Mouse (Mus musculus) yolk sac, embryonic 10.5 days (tissue): ENCODE results near the gene Tiam1.

Experiments used
- DNase-seq: peaks from one replicate; pipeline ENCODE4 v3.0.0-alpha.2; 2017; ENCODE audit warnings: low spot score

The Tiam1 gene

DNA sequence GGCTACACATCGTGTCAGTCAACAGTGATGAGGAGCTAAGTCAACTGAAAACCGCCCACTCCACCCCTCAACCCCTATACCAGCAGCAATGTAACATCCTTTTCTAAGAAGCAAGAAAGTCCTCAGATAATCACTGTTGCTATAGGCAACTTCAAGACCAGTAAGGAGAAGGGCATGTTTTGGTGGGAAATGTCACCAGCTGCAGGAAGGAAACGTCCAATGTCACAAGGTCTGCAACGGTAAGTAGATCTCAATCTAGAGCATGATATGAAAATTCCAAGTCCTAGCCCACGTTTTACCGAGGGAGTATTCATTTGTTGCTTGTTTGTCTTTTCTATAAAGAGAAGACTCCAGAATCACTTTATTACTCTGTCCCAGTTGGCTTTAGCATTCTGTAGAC is 95.7 kb downstream of the Tiam1 start:
- DNase-seq: no peak

DNA sequence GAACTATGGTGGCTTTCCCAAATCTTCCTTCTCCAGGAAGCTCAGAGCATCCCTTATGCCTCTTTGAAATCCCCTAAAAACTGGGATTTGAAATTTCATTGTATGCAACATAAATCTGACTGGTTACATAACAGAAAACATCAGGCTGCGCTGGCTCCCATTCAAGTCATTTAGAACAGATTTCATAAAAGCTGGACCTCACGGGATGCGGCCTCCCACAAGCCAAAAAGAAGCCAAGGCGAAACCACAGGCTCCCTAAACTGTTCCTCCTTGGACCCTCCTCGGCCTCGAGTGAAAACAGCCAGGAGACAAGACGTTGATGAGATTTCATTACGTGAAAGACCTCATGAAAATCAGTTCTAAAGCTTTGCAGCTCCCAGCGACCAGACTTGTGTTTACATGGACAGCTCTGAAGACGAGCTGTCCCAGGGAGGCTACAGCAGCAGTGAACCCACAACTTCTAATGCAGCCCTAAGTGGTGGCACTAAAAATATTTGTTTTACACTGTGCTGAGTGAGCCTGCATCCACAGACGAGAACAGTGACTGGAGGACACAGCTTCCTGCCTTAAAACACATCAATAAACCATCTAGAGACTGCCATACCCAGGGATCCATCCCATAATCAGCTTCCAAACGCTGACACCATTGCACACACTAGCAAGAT is 96.9 kb downstream of the Tiam1 start:
- DNase-seq: no peak

DNA sequence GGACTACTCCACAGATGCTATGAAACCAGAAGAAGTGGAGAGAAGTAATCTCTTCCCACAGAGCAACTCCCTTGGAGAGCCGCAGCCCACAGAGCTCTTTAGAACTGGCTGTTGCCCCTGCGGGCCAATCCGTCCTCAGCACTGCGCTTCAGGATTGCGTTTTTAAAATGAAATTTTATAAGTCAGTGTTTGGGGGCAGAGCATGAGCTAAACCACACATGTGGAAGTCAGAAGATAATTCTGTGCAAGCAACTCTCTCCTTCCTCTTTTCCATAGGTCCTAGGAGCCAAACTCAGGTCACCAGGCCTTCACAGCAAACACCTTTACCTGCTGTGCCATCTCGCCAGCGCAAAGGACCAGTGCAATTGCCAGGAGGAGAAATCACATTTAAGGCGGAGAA is 98.0 kb downstream of the Tiam1 start:
- no peak for DNase-seq

DNA sequence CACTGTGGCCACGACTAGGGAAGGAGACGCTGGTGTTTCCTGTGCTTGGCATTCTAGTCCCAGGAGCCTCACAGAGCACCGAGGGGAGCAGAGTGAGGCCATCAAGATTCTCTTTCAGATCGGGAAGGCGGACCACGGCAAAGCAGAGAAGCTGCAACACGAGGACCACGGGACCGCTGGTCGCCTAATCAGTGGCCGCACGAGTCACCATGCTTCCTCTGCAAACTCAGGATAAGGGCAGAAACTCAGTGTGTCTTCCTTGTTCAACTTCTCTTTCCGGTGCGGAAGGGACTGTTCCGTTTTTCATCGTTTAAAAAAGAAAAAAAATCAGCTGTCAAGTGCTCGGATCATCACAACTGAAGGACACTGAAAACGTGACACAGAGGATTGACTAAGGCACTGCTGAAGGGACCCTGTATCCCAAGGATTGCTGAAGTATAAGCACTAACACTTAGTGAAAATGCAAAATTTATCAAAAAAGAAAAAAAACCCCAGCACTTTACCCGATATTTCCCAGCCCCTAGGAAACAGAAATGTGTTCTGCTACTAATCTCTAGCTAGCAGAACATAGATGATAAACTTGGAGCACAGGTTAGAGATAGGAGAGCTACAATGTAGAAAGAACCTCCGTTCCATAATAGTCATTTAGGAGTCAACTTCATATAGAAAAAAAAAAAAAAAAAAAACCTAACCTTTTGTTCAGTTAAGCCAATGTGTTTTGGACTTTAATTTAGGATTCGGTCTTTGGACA is 99.4 kb downstream of the Tiam1 start:
- DNase-seq: no peak

DNA sequence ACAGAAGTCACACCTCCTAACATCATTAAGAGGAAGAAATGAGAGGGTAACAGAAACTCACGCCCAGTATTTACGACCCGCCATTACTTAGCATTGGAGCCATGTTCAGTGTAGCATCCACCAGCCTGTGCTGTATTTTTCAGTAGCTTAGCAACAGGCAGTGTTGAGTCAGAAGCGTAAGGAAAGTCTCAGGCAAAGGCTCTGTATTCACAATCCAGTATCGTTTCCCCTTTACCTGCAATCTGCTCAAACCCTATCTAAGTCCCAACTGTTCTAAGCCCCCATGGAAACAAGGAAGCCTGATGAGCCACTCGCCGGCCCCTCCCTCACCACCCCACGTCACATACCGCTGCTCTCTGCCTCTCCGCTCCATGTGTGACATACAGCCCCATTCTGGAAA is 100.7 kb downstream of the Tiam1 start:
- no peak for DNase-seq

DNA sequence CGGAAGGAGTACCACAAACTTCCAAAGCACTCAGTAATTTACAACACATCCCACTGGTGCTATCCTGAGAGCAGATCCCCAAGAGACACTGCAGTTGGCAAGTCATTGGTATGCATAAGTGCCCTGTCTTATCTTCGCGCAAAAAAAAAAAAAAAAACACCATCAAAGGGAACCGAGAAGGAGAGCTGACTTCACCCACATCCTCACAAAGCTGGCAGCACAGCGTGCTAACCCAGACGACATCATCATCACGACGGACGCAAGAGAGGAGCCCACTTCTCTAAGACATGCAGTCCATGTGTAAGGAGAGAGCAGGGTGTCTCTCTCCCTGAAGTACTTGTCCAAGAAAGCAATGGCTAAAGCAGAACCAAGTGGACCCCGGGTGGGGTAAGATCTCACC is 101.2 kb downstream of the Tiam1 start:
- DNase-seq: no peak

DNA sequence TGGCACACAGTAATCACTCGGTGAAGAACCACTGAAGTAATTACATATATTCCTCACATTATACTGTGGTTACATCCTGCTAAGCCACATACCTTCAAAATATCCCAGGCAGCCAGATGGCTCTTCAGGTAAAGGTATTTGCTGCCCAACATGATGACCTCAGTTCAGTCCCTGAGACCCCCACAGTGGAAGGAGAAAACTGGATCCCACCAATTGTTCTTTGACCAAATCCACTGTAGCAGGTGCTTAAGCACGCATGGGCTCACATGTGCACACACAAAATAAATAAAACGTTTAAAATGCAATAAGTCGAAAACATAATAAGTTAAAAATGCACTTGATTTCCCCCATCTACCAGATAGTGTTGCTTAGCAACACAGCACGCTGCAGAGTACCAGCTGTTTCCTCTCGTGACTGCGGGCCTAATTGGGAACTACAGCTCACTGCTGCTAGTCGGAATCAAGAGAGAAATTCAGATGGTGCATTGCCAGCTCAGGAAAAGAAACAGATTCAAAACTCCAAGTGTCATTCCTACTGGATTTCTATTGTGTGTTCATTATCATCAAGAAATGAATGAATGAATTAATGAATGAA is 102.7 kb downstream of the Tiam1 start:
- DNase-seq: no peak

DNA sequence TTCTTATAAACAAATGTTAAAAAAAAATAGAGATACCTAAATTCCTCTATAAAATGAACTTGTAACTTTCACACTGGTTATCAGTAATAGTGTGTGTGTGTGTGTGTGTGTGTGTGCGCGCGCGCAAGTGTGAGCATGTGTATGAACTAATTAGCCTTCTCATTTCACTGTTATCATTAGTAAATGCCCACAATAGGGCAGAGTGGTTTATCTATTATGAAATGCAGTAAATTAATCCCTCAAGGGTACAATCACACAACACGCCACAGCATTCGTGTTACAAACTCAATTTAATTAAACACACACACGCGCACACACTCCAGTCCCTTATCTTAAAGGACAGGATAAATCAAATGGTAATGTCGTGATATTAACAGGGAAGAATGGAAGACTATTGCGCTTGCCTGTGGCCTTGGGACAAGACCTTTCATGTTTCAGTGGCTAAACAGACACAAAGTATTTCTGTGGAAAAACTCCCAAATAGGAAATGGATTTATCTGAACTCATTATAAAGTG is 107.9 kb downstream of the Tiam1 start:
- DNase-seq: no peak

DNA sequence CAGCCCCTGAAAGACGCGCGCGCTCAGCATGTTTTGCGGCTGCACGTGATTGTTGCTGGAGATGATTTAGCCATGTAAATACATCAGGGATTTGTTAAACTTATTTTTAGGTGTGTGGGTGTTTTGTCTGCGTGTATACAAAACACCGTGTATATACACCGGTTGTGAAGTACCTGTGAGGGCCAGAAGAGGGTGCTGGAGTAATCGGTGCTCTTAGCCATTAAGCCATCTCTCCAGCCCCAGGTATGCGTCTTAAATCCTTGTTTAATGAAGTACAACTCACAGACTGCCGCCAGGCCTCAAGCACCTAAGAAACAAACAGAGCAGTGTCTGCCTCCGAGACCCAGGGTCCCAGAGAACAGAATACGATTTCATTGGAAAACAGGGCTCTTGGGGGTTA is 113.2 kb downstream of the Tiam1 start:
- no peak for DNase-seq

DNA sequence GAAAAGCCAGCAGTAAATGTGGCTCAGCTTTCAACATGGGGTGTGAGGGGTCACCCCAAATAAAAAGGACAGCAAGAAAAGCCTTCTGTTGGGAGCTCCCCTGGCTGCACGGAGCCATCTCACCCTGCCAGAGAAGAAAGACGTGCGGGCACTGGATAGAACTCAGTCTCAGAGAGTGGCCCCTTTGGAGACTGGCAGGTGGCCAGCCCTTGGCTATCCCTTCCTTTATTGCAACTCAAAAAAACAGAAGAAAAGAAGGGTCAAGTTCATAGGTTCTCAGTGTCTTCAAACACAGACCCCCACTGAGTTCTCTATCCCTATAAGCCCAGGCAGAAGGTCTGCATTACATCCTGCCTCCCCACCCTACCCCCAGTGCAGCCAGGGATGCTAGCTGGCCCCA is 115.7 kb downstream of the Tiam1 start:
- no peak for DNase-seq

DNA sequence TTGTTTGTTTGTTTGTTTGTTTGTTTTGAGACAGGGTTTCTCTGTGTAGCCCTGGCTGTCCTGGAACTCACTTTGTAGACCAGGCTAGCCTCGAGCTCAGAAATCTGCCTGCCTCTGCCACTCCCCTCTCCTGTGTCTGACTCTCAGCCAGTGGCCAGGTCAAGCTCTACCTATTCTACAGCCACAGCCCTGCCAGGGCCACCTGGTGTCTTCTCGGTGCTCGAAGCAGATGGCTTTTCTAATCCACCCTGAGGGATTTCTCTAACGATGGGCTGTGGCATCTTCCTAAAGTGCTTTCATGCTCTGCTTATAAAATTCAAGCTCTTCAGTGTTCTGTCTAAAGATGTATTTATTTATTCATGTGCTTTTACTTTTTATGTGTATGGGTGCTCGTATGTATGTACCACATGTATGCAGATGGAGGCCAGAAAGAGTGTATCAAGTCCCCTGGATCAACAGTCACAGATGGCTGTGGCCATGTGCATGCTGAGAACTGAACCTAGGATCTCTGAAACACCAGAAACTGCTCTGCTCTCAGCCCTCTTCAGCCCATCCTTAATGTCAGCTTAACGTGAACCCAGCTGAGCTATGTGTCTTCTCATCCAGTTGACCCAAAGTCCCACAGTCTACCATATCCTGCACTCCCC is 117.9 kb downstream of the Tiam1 start:
- DNase-seq: no peak

DNA sequence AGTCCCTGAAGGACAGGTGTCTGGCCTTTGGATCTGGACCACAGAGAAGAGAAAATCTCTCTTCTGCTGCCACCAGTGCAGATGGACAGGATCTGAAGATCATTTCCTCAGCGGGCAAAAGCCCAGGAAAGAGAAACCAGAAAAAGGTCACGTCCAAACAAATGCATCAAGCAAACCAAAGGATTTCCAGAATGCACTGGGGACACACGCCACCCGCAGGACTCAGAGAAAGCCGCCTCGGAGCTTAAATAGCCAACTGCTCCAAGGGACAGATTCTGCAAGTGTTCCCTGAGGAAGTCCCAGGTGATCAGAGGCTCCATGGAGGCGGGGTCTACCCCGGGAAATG is 119.9 kb downstream of the Tiam1 start:
- no peak for DNase-seq

DNA sequence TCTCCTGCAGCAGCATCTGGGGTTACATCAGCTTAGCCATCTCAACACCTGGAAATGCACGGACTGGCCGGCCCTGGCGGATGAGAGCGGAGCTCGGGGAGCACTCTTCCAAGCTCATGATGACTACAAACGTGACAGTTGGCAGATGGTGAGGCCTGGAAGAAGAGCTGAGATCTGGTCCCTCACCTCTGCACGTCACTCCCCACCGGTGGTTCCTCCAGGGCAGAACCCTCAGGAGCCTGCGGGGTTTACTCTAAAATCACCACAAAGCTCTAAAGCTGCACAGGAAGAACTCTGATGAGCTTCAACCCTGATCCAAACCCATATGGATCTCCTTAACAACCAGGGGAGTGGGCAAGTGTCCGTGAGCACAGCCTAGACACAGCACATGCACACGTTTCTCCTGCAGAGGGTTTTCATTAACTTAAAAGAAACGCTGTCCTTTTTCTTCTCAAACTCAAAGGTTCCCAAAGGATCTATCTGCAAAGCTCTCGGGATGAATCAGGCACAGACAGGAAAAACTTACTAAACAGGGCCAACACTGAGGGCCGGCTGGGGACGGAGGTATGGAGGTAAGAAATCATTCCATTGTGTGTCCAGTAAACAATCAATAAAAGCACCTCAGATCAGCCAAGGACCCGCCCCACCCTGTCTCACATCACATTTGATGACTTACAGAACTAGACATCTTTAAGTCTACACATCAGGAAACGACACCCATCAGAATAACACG is 120.5 kb downstream of the Tiam1 start:
- no peak for DNase-seq

DNA sequence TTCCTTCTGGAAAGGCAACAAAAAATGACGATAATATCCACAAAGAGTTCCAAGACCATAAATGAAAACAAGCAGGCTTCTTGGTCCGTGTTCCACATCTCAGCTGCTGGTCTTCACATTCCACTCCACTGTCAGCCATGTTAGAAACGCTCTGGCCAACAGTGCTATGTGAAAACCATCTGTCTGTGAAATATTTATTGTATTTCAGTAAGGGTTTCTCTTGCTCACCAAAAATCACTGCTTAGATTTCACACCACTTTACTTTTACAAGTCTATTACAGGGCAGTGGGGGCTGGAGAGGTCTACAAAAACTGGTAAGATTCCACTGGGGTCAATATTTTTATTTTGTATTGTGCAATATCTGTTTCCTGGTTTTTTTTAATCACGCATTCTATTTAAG is 127.5 kb downstream of the Tiam1 start:
- DNase-seq: no peak

DNA sequence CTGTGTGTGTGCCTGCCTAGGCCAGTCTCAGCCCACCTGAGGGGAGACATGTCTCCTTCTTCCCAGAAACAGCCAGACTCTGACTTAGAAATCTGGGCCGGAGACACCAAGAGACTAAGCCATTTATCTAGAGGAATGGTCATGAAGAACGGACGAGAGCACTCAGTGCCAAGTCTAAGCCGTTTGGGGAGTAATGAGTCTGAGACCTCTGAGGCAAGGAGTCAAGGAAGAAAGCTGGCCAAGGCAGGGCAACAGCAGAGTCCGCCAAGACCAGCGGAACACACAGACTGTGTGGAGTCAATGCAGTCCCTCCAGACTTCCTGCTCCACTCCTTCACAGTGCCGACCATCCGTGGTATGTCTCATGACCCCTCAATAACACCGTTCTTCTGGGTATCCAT is 129.0 kb downstream of the Tiam1 start:
- DNase-seq: no peak

DNA sequence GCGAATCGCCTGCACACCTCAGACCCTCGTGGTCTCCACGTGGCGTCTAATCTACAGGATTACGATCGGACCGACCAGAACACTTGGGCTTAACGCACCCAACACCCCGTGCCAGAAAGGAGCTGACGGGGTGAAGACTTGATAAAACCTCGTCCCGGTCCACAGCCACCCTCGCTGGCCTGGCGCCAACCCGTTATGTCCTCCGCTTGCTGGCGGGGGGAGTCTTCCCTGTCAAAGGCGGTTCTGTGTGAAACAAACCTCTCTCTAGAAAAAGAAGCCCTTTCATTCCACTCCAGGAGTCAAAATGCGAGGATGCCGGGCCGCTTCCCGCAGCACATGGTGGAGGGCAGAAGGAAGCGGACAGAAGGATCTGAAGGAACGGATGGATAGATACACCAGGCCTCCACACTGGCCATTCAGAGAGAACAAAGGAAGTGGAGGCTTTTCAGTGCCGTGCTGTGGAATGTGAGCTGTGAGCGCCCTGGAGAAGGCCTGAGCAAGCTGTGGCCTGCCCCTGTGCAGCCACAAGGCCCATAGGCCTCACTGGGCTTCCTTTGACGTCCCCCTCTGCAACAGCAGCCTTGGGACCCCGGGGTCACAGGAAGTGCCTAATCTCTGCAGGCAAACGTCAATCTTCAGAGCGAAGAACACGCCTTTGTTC is 131.9 kb downstream of the Tiam1 start:
- no peak for DNase-seq

DNA sequence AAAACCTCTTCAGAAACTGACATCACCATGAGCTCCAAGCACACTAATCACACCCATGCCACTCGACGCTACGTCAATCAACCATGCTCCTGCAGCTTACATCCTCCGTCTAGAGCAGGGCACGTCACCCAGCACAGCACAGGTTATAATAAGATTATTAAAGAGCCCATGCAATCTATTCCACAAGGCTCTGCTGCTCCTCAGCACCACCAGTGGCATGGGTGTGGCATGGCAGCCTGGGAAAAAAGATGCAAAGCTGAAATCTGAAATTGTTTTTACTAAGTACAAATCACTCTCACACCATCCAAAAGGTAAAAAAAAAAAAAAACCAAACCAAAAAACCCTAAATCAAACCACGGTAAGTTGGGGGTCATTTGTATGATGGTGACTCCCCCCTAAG is 135.1 kb downstream of the Tiam1 start:
- no peak for DNase-seq

DNA sequence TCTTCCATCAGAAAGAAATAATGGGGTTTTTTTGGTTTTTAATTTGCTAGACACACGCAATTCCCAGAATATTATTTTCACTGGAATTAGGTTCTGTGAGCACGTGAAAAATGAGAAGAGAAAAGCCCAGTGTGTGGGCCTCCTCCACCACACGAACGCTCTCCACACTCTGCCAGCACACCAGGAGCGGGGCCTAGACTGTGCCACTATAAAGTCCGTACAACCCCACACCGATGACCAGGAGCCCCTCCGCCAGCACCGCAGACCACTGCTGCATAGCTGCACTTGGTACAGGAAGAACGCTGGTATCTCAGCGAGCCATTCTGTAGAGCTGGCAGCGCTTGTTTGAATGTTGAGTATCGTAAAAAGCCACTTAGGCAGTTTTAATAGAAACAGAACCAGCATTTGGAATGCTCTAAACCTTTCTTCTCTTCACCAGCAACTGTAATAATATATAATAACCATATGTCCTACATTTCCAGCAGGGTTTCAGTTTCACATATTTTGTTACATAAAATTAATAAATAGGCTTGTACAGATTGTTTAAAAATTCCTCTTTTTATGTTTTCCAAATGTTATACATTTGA is 136.1 kb downstream of the Tiam1 start:
- DNase-seq: no peak

DNA sequence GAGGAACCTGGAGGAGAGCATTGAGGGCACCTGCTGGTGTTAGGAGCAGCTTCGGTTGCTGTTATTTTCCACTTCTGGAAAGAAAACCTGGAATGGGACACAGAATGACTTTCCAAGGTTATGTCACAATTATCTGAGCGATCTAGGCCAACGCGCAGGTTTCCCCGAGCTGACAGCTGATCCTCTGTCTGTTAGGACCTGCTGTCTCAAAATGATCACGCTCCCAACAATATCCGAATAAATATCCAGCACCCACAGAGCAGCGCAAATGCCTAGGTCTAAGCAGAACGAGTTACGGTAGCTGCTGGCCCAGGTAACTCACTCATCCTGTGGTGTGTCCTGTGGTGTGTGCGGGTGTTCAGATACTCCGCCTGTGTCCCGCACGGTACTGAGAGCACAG is 140.0 kb downstream of the Tiam1 start:
- DNase-seq: no peak

DNA sequence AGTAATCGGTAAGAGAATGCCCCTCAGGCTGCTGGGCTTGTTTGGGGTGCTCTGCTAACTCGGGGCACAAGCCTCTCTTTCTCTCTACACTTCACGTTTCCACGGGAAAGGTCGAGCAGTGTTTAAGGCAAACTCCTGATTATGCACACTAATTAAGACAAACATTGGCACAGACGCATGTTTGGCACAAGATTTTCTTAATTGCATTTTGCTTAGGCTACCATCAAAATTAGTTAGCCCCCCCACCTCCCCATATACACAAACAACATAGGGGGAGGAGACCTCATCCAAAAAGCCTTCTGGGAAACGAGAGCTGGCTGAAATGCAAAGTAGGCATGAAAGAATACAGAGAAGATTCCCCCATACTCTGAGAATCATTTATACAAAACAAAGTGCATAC is 148.4 kb downstream of the Tiam1 start:
- no peak for DNase-seq
